Mouse (Mus musculus): ENCODE results near the gene Sap30l.

Sap30l gene

GRCm38 (mm10) chr11:57800971-57801765 lies at the start of gene Sap30l:
Gene Sap30l (plus strand): TSS chr11:57801637.
- peak; percentile 99 for DNase-seq

- DNase-seq = no peak
These were observed 47.8 kb upstream of the Sap30l start for GRCm38 (mm10) chr11:57753538-57754203.

GRCm38 (mm10) chr11:57758621-57759020 lies 42.8 kb upstream of the Sap30l start:
- DNase-seq = no peak

DNA sequence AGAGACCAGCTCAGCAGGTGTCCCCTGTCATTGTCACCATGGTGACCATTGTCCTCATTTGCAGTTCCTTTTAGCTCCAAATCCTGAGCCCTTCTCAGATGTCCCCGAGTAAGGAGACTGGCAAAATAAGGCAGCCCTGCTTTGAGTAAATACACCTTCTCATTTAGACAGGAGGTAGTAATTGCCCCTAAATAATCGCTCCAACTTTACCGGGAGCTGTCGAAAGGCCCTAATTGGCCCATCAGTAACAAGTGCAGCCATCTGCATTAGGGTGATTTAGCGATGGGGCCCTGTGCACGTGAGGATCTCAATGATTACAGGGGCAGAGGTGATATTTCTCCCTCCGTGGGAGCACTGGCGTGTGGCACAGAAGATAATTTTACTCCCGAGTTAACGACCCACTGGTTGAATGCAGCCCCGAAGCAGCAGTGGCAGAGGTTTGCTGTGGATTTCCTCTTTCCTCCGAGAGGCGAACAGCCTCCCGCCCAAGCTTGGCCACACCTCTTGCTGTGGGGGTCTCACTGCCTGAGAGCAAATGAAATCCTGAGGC lies 40.9 kb upstream of the Sap30l start:
- no peak for DNase-seq

- no peak for DNase-seq
These were observed 40.1 kb upstream of the Sap30l start for GRCm38 (mm10) chr11:57761347-57761746.

DNA sequence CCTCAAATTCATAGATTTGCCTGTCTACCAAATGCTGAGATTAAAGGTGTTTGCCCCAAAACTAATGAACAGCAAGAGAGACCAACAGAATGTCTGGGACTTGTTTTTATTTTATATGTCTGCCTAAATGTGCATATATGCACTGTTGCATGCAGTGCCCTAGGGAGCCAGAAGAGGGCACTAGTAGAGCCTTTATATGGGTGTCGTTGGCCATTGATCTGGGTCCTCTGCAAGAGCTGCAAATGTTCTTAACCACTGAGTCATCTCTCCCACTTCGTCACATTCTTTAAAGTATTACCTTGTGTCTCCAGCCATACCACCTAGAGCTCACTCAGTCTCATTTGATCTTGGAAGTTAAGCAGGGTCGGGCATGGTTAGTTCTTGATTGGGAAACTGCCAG lies 37.3 kb upstream of the Sap30l start:
- DNase-seq = no peak

DNA sequence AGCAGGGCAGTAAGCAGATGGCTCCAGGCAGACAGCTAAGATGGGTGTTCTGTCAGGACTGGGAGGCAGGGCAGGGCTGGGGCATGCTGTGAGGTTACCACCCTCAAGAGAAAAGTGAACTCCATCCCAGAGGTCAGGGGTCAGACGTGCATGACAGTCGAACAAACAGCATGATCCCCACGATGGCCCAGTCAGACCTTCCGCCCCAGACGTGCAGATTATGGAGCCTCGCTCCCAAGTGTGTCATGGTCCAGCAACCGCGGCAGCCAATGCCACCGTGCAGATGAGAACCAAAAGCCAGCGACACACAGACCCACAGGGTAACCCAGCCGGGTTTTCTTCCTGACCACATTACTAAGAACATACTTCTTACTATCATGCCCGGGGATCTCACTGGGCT lies 34.8 kb upstream of the Sap30l start:
- DNase-seq = no peak

DNA sequence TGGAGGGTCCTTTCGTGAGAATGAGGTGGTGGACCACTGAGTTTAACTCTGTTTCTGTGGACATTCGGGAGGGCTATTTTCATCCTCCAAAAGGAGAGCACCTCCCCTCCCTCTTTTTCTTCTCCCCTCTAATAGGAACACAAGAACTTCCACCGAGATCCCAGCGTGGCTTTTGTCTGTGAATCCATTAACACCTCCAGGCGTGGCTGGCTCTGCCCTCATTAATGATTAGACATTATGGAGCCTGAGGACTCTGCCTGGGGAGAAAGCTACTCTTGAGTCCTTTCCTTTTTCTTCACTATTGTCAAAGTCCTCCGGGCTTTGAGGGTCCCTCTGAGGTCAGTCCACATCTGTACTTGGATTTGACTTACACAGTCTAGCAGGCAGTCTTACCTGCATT lies 34.3 kb upstream of the Sap30l start:
- DNase-seq = peak; percentile 46

GRCm38 (mm10) chr11:57770776-57771175 lies 30.7 kb upstream of the Sap30l start:
- no peak for DNase-seq

DNA sequence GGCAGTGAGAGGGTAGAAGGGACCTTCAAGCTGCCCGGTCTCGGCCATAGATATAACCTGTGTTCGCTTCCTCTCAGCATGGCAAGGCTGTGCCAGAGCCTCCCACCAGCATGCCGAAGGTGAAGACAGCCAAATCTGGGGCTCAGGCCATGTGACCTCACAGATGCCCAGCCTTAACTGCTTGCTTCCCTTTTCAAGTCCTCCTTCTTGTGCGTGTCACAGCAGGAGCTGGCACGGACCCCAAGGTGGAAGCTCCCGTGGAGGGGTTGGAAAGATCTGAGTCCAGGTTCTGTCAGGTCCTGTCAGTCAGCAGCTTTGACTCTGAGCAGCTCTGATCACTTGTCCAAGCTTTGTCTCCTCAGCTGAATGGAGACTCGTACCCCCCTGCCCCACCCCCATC lies 29.8 kb upstream of the Sap30l start:
- DNase-seq = no peak

- DNase-seq = no peak
These were observed 28.0 kb upstream of the Sap30l start for GRCm38 (mm10) chr11:57773479-57773878.

DNA sequence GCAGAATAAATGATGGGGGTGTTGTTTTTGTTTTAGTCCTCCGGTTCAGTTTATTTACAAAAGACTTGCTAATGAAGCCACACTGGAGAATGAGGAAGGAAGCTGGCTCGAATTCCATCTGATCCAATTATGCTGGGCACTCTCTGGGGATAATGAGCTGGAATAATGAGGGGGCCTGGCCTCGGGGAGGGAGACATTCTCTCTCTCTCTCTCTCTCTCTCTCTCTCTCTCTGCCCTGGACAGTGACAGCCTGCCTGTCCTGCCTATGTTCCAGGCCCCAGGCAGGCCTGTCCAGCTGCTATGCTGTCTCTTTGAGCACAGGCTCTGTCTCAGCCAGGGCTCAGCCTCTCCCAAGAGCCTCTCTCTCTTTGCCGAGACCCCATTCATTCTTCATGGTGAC lies 27.5 kb upstream of the Sap30l start:
- DNase-seq = no peak

DNA sequence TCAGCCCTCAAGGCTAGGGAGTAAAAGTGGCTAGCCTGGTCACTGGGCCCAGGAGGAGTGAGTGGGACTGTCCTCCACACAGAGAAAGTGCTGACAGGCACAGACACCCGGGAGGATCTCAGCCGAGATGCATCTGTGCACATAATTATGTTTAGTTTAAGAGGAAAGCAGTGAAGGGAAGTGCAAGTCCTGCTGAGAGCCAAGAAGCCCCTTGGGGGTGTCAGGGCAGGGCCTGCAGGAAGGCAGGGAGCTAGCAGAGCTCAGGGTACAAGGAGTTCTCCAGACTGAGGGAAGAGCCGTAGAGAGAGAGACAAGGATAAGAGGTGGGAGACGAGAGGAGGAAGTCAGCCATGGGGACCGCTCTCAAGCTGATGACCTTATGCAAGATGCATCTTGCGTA lies 25.6 kb upstream of the Sap30l start:
- DNase-seq = no peak

GRCm38 (mm10) chr11:57776546-57776945 lies 24.9 kb upstream of the Sap30l start:
- no peak for DNase-seq

GRCm38 (mm10) chr11:57778349-57778748 lies 23.1 kb upstream of the Sap30l start:
- DNase-seq = peak; percentile 48

- DNase-seq = no peak
These were observed 21.6 kb upstream of the Sap30l start for GRCm38 (mm10) chr11:57779824-57780223.

GRCm38 (mm10) chr11:57786616-57787418 lies 14.6 kb upstream of the Sap30l start:
- peak; percentile 19 for DNase-seq

DNA sequence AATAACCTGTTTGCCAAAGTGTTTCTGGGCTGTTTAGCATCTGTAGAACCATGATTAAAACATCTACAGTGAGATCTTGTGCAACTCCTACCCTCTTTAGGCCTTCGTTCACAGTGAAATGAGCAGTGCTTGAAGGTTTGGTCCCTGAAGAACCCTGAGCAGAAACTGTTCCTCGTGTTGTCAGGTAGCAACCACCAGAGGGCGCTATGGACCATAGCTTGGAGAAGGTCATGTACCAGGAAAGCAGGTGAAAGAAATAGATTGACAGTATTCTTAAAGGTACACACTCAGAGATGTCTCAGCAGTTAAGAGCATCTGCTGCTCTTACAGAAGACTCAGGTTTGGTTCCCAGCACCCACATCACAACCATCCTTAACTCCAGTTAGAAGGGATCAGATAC lies 13.5 kb upstream of the Sap30l start:
- DNase-seq = peak; percentile 77

DNA sequence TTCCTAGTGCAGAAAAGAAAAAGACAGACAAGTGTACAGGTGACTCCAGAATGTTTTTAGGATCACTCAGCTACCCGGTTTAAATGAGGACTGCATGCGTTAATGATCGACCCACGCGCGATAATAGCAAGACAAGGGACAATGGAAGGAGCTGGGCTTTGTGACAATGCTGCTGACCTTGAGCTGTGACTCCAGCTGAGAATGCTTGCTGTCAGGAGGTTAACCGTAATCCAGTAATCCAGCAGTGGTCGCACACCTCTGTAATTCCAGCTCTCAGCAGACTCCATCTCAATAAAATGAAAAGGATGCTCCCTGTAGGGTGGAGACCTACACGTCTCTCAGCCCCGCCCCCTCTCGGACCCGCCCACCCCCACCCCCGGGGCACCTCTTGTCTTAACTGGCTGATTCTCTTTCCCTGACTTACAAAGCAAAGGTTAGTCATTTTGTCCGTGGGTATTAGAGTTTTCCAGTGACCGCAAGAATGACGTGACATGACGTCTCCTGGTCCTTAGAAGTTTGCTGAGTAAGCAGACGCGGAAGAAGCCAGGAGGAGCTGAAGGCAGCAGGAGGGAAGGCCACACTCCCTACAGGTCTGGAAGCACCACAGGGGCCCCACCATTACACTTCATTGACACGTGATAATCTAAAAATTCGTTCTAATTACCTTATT lies 10.4 kb upstream of the Sap30l start:
- DNase-seq = no peak

GRCm38 (mm10) chr11:57795086-57795485 lies 6.4 kb upstream of the Sap30l start:
- DNase-seq = no peak

- no peak for DNase-seq
These were observed 3.6 kb upstream of the Sap30l start for GRCm38 (mm10) chr11:57797828-57798227.

DNA sequence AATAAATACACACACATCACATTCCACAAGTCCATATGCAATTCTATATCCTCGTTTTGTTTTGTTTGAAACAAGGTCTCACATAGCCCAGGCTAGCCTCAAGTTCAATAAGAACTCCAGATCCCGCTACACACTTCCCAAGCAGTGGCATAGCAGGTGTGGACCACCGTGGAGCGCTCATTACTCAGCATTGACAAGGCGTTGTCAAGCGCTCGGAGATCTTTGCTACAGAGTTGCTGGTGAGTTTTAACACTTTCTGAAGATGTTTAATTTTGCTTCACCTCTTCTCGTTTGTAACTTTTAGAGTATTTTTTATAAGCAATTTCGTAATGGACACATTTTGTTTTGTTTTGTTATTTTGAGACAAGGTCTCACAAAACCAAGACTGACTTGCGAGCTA lies 2.0 kb upstream of the Sap30l start:
- DNase-seq = no peak
